Mouse (Mus musculus) bone marrow macrophage, adult 2 months (primary cell): ENCODE results near the gene Dgkd.

Experiments
- CTCF ChIP-seq: IDR thresholded peaks from 2 replicates; pipeline ENCODE4 v1.5.1; 2012; ENCODE audit warnings: low read depth, mild to moderate bottlenecking, low read length, moderate library complexity
- POLR2A ChIP-seq: IDR thresholded peaks from 2 replicates; pipeline ENCODE4 v1.6.1; 2012; ENCODE audit warnings: mild to moderate bottlenecking, low read depth, low read length, borderline replicate concordance

GRCm38 (mm10) chr1:87871546-87871945, 18.5 kb downstream of the Dgkd start:
- TF ChIP-seq POLR2A (no peak), CTCF (no peak)
